Mouse (Mus musculus) left cerebral cortex, adult 2 months (tissue): ENCODE data around the gene Drd1. TPM values are rescaled to one million over a fixed set of nuclear protein-coding genes. Genes with fewer than 3 reads are reported as not detected.
A peak's percentile ranks its signal among the peaks of the same experiment; 100 is the strongest.

Experiments used
- DNase-seq, 2 experiments: peaks; one replicate each; pipeline ENCODE4 v3.0.0; 2021 to 2022; ENCODE audit warnings: low spot score in 2 of 2, mixed read lengths in 1 of 2; ENCODE audit errors: extremely low spot score in 1 of 2
- H3K27ac ChIP-seq: fragments of 200-600 bp; 2 replicates; pipeline ENCODE4 v1.8.1; 2022
- H3K4me3 ChIP-seq: fragments of 200-600 bp; 2 replicates; pipeline ENCODE4 v1.8.1; 2022
- CTCF ChIP-seq: fragments of 200-600 bp; IDR thresholded peaks from 2 replicates; pipeline ENCODE4 v1.8.1; 2022; ENCODE audit warnings: antibody characterized with exemption, mild to moderate bottlenecking, moderate library complexity
- intact Hi-C: fragments of 180-260 bp; cut with DNase I; formaldehyde crosslinking; loops from one replicate; pipeline ENCODE4 v1.15.1; 2025
- long read RNA-seq, 2 experiments: library from polyadenylated mRNA; stranded (forward); transcript quantifications; one replicate each; pipeline ENCODE4 v2.0.0; 2021; ENCODE audit warnings: borderline mapping rate in 2 of 2
- total RNA-seq, 2 experiments: library from RNA; stranded (reverse); gene quantifications; 2 replicates each; pipeline ENCODE4 v1.2.3; 2021

Drd1 gene
- 10 to 100 TPM; 30.0 to 34.8 TPM for total RNA-seq
- long read RNA-seq, experiment 1, transcript Drd1-202 (2 exons, 3,576 nt), result minor isoform, 11 of 35 reads
- long read RNA-seq, experiment 1, transcript Drd1-203 (2 exons, 405 nt), result major isoform, 19 of 35 reads
- long read RNA-seq, experiment 1, partial matches to known transcripts, result 0 of 35 reads
- long read RNA-seq, experiment 1, other reads (novel, unspliced or antisense), result 5 of 35 reads
- long read RNA-seq, experiment 2, transcript Drd1-203 (2 exons, 405 nt), result major isoform, 14 of 23 reads
- long read RNA-seq, experiment 2, transcript Drd1-202 (2 exons, 3,576 nt), result minor isoform, 5 of 23 reads
- long read RNA-seq, experiment 2, partial matches to known transcripts, result 0 of 23 reads
- long read RNA-seq, experiment 2, other reads (novel, unspliced or antisense), result 4 of 23 reads

DNA sequence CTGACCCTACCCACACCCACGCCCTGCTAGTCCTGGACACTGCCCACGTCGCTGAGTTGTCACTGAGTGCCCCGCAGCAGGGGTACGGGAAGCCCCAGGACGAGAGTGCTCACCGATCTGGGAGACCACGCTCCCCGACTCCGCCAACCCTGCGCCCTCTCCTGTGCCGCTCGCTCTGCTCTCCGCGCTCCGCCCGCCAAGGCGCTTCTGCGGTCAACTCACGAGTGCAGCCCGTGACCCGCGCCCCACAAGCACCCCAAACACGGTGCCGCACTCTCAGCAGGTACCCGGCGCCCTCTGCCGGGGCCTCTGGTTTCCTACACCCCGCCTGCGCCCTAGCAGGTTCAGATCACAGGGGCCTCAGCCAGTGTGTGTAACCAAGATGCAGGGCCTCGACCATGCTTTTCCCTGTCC, at the start of gene Drd1:
Gene Drd1, minus strand, starts transcription at position 258 of the 414 bp plus-strand sequence.
- peak within 1 kb of the TSS; percentile 69 for H3K27ac ChIP-seq
- peak; percentile 84 to 87 for DNase-seq
- intact Hi-C loops, result loop anchor here (1.0 to 10.0 kb wide), 2 partner anchors 131 to 243 kb away; no protein-coding TSS in a partner anchor
- peak; percentile 94 for TF ChIP-seq CTCF
- H3K4me3 ChIP-seq, result peak within 1 kb of the TSS; percentile 62

DNA sequence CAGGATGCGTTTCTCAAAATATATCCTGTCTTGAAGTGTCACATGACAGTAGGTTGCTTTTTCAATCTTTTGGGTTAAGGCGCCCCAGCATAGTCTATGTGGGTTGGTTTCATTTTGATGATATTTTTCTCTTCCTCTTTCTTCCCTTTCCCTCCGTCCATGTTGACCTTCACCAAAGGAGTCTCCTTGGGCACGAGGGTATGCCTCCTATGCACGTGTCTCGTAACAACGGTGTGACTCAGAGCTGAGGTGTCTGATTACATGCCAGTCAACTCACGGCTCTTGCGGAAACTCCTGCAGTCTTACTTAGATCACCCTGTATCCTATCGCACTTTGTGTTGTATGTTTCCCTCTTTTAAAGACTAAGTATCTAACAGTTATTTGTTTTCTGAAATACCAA, 48.4 kb upstream of the Drd1 start:
- no peak for DNase-seq
- no peak overlapping the region for H3K4me3 ChIP-seq
- no peak for TF ChIP-seq CTCF
- intact Hi-C loops, result no loop called here
- H3K27ac ChIP-seq, result no peak overlapping the region

DNA sequence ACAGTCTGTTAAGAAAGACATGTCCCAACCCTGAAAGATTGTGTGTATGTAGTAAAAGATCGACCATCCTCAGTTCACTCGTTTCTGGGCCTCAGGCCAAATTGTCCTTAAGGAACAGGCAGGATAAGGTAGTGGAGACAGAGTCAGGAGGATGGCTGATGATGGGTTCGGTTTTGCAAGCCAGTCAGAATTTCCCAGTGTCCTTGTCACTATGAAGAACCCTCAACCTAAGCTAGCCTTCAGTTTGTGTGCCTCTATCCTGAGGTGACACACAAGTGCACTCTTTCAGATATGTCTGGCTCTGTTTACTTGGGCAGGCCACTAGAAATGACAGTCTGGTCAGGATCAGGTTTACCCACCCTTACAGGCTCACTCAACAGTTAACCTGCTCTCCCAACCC, 47.8 kb upstream of the Drd1 start:
- intact Hi-C loops, result no loop called here
- DNase-seq, result no peak
- Histone ChIP-seq H3K27ac (no peak overlapping the region), H3K4me3 (no peak overlapping the region)
- no peak for TF ChIP-seq CTCF

DNA sequence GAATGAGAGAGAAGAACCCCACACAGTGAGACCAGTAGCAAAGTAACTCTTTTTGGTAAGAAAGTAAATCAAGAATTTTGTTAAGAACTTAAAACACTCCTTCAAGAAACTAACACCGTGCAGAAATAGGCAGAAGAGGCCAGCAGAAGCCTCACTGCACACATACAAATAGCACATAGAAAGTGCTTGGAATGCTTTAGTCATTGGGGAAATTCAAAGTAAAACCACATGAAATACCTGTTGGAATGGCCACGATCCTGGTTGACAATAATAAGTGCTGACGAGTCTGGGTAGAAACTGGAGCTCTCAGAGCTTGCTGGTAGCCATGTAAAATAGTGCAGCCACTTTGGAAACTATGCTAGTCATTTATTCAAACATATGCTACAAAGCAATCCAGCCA, 46.6 kb upstream of the Drd1 start:
- H3K4me3 ChIP-seq, result no peak overlapping the region
- no peak for DNase-seq
- H3K27ac ChIP-seq, result no peak overlapping the region
- TF ChIP-seq CTCF, result no peak
- intact Hi-C loops, result no loop called here

DNA sequence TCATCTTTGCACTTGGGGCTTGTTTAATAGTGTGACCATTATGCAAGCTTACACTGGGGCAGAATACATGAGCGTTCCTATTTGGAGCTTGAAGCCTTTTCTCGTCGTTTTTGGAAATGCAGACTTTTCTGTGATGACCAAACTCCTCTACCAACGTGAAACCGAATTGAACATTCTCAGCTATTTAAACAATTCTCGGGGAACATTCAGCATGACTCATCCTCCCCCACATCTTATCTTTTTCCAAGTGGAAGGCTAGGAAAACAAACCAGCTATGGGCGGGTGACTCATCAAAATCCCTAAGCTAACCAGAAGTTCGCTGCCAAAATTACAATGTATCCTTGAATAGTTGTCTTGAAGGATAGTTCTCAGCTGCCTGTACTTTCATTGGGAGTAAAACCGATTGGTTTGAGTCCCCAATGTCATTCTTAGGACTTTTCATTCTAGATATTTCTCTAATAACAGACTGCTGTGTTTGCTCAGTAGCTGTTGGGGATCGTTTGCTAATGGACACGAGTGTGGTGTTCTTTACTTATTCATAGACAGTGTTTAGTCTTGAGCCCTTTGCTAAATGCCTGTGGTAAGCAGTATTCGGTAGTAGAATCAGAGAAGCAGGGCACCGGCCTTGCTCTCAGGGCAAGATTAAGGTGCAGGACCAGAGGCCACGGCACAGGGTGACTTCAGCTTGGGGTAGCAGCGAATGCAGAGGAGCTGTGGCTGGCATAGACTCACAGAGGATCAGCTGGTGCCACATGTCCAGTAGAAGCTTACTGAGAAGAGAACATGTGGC, 45.7 kb upstream of the Drd1 start:
- Histone ChIP-seq H3K4me3 (no peak overlapping the region), H3K27ac (peak overlapping the region; percentile 91)
- TF ChIP-seq CTCF, result no peak
- DNase-seq, result peak in 1 of 2 experiments; percentile 61
- intact Hi-C loops, result no loop called here

DNA sequence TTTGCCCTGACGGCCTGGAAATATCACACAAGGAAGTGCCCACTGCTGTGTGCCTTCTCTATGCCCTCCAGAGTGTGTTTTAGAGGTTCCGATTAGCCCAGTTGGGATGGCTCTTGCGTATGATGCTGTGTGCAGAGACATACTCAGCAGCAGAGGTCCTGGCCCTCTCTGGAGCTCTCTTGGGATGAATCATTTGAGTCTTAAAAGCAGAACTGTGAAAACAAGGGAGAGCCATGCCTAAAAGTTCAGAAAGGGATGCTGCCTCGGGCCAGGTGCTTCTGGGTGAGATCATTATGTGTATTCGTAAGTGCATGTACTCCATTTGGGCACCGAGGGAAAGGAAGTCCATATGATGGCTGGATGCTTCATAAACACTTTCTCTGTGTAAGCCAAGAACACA, 42.3 kb upstream of the Drd1 start:
- H3K27ac ChIP-seq, result no peak overlapping the region
- TF ChIP-seq CTCF, result no peak
- intact Hi-C loops, result no loop called here
- H3K4me3 ChIP-seq, result no peak overlapping the region
- no peak for DNase-seq

DNA sequence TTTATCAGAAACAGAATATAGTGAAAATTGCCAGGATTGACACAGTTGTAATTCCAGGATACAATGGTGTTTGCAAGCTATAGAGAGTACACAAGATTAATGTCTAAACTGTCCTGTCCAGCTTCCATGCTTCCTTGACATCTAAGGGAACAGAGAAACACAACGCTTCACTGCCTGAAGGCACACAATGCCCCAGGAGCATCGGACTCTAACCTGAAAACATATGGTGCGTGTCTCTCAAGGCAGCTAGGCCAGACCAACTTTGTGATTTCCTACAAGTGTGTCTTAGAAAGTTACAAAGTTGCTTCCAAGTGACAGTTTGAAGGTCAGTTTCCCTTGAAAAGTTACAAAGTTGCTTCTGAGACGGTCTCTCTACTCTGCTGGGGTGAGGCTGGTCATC, 41.7 kb upstream of the Drd1 start:
- DNase-seq, result no peak
- no peak overlapping the region for H3K27ac ChIP-seq
- no peak for TF ChIP-seq CTCF
- H3K4me3 ChIP-seq, result no peak overlapping the region
- intact Hi-C loops, result no loop called here

DNA sequence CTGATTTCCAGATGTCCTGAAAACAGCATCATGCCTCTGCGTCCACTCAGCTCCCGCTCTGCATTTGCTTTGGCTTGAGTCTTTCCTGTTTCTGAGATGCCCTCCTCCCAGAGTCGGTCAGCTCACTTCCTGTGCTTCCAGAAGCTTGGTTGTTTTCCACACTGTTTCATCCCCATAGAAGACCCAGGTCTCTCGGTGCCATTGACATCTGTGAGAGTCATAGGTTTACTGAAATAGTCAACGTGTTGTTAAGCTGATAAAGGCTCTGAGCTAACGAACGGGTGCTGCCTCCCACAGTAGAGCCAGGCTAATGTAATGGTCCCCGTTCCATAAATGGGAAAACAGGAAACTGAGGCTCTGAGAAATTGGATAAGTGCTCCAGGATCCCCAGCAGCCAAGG, 40.2 kb upstream of the Drd1 start:
- no peak for TF ChIP-seq CTCF
- intact Hi-C loops, result no loop called here
- Histone ChIP-seq H3K27ac (no peak overlapping the region), H3K4me3 (no peak overlapping the region)
- no peak for DNase-seq

DNA sequence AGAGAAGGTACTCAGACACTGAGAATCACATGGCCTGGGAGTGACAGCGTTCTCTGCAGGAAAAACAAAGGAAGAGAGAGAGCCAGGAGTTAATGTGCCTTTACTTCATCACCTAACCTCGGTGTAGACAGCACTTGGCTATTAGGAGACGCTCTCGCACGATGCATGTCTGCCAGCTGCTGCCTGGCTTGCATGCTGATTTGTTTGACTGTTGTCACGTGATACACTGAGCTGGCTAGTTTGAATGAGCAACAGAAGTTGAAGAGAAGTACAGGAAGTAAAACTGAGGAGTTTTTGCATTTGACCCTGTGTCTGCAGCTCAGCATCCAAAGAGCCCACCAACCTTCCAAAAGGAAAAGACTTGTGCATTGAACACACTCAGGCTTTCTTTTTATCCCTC, 39.5 kb upstream of the Drd1 start:
- Histone ChIP-seq H3K27ac (no peak overlapping the region), H3K4me3 (no peak overlapping the region)
- TF ChIP-seq CTCF, result no peak
- no peak for DNase-seq
- intact Hi-C loops, result no loop called here

DNA sequence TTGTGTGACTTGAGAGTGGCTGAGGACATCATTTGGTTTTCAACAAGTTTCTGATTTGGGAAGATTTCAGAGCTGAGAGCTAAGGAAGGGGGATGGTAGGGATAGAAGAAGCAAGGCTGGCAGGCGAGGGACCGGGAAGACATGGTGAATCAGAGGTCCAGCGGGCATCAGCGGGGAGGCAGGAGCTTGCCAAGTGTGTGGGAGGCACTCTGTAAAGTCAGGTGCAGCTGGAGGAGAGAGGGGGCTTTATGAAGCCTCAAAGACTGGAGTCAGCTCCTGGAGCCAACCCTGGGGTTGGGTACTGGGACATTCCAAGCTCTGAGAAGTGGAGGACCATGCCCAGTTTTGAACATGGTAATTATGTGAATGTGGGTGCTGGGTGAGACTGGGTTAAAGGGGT, 38.8 kb upstream of the Drd1 start:
- Histone ChIP-seq H3K4me3 (no peak overlapping the region), H3K27ac (no peak overlapping the region)
- no peak for TF ChIP-seq CTCF
- DNase-seq, result no peak
- intact Hi-C loops, result no loop called here

DNA sequence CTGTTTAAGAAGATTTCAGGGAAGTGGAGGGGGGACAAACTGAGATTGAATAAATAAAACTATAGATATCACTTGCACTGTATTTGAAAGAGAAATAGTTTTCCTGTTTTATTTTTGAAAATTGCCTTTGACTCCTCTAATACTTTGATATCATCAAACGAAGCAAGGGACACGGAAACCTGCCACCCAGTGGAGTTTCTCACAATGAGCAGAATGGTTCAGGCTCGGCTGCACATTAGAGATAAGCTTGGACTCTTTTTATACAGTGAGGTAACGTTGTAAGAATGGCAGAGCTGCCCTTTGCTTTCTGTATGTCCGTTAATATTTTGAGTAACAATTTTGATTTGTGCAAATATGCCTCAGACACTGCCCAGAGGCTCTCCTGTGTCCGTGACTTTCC, 36.2 kb upstream of the Drd1 start:
- Histone ChIP-seq H3K4me3 (no peak overlapping the region), H3K27ac (no peak overlapping the region)
- intact Hi-C loops, result no loop called here
- TF ChIP-seq CTCF, result no peak; the same call in 1 of the 2 replicates
- no peak for DNase-seq

DNA sequence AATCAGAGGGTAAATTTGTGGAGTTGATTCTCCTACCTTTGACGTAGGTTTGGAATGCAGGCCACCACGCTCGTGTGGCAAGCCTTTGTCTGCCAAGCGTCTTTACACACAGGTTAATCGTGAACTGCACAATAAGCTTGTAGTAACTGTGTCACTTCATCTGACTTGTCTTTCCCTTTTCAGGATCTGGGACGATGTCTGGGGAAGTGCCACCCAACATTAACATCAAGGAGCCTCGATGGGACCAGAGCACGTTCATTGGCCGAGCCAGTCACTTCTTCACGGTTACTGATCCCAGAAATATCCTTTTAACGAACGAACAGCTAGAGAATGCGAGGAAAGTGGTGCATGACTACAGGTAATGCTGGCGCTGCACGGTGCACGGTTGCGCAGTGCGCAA, 29.8 kb upstream of the Drd1 start:
- intact Hi-C loops, result no loop called here
- Histone ChIP-seq H3K27ac (no peak overlapping the region), H3K4me3 (no peak overlapping the region)
- no peak for DNase-seq
- TF ChIP-seq CTCF, result no peak
